In genomic region chr6:22351551-22351950, GRCm38 (mm10) we compare ENCODE assay signal across 21 mouse cellular contexts. TPM values are rescaled to one million over a fixed set of nuclear protein-coding genes. Genes with fewer than 3 reads are reported as not detected.
DNase-seq lines count a peak whose midpoint lies in the region; ATAC-seq and TF ChIP-seq lines count a peak whose summit lies in the region.
"Had no signal": no experiment of that assay in that cellular context is flagged by ENCODE, and none has a peak within 500 bp of the region (broad histone marks: within the 10 kb centered on the region; RNA-seq: fewer than 3 reads in every experiment).

No protein-coding gene starts in this region.

- H3K4me2 ChIP-seq in lung, postnatal 0 days (replicated peaks; ENCODE audit: low read depth, low read length), result no peak overlapping the region
- H3K4me2 ChIP-seq in CH12.LX (ENCODE audit: insufficient read depth, low read depth, poor library complexity, severe bottlenecking), result peak overlapping the region; percentile 57
- H3K4me2 ChIP-seq: hindbrain, embryonic 15.5 days; liver, embryonic 15.5 days; midbrain, embryonic 15.5 days; neural tube, embryonic 12.5 days had no signal

- TF ChIP-seq RAD21 in CH12.LX (IDR thresholded peaks at IDR 0.05; ENCODE audit: low read depth, low read length), result peak; percentile 15; the same call in 1 of the 2 replicates

- in situ Hi-C loops in CH12.LX (cut with MboI; ENCODE audit: low pct_ligation_motif_present, low pct_unique_long_range_greater_than_20kb, low sequenced_read_pairs), result no loop called here

- peaks cover 89% of the 10 kb centered on the region for H3K79me2 ChIP-seq in CH12.LX (replicated peaks; ENCODE audit: control insufficient read depth, extremely low read depth, insufficient read depth, poor library complexity, severe bottlenecking)

- H3K36me3 ChIP-seq in lung, postnatal 0 days (ENCODE audit: insufficient read depth, low read length), result no peaks in the 10 kb centered on the region
- H3K36me3 ChIP-seq in CH12.LX (replicated peaks in 1 of 2; ENCODE audit: control insufficient read depth in 1 of 2, insufficient read depth in 1 of 2, low read length in 1 of 2), result no peaks in the 10 kb centered on the region
- H3K36me3 ChIP-seq in small intestine, adult 2 months (ENCODE audit: control insufficient read depth, insufficient read depth, low read length), result no peaks in the 10 kb centered on the region
- H3K36me3 ChIP-seq: heart, embryonic 10.5 days; hindbrain, embryonic 15.5 days; liver, embryonic 15.5 days; midbrain, embryonic 15.5 days; neural tube, embryonic 12.5 days had no signal

- no peak for TF ChIP-seq CTCF in lung, postnatal 0 days (IDR thresholded peaks at IDR 0.05)
- no peak for TF ChIP-seq CTCF in CH12.LX (conservative IDR thresholded peaks at IDR 0.05 in 1 of 2, IDR thresholded peaks at IDR 0.05 in 1 of 2; ENCODE audit: low read depth in 2 of 2, low read length in 2 of 2)
- no peak for TF ChIP-seq CTCF in small intestine, adult 2 months (IDR thresholded peaks at IDR 0.05; ENCODE audit: extremely low read depth, insufficient read length, insufficient replicate concordance, low read depth, low read length)
- TF ChIP-seq CTCF in cerebellum, adult 2 months (IDR thresholded peaks at IDR 0.05; ENCODE audit: borderline replicate concordance, insufficient read depth, low read depth, low read length), result no peak

- H3K9me3 ChIP-seq in lung, postnatal 0 days (ENCODE audit: low read length), result no peaks in the 10 kb centered on the region
- no peaks in the 10 kb centered on the region for H3K9me3 ChIP-seq in CH12.LX (replicated peaks; ENCODE audit: low read length)
- H3K9me3 ChIP-seq: heart, embryonic 10.5 days; hindbrain, embryonic 15.5 days; liver, embryonic 15.5 days; midbrain, embryonic 15.5 days; neural tube, embryonic 12.5 days had no signal

- H3K4me3 ChIP-seq in lung, postnatal 0 days (ENCODE audit: low read depth, low read length), result no peak overlapping the region
- peak overlapping the region; percentile 14 to 99 (median 77) for H3K4me3 ChIP-seq in CH12.LX (replicated peaks in 1 of 3; ENCODE audit: low read depth in 2 of 3, low read length in 2 of 3, poor library complexity in 1 of 3)
- no peak overlapping the region for H3K4me3 ChIP-seq in small intestine, adult 2 months (ENCODE audit: low read depth, low read length)
- no peak overlapping the region for H3K4me3 ChIP-seq in cerebellum, adult 2 months (replicated peaks; ENCODE audit: insufficient read depth, low read depth, low read length)
- H3K4me3 ChIP-seq: heart, embryonic 10.5 days; hindbrain, embryonic 15.5 days; liver, embryonic 15.5 days; midbrain, embryonic 15.5 days; neural tube, embryonic 12.5 days had no signal

- TF ChIP-seq POLR2A in CH12.LX (IDR thresholded peaks at IDR 0.05; ENCODE audit: low read depth, low read length), result no peak
- TF ChIP-seq POLR2A in small intestine, adult 2 months (IDR thresholded peaks at IDR 0.05; ENCODE audit: low read depth, low read length), result no peak
- TF ChIP-seq POLR2A in cerebellum, adult 2 months (IDR thresholded peaks at IDR 0.05; ENCODE audit: borderline replicate concordance, insufficient read depth, low read length), result no peak

- H3K27ac ChIP-seq in lung, postnatal 0 days (ENCODE audit: low read length), result no peak overlapping the region
- peak overlapping the region; percentile 75 for H3K27ac ChIP-seq in CH12.LX (ENCODE audit: insufficient read depth, low read depth)
- peak overlapping the region; percentile 38; the same call in 1 of the 2 replicates for H3K27ac ChIP-seq in small intestine, adult 2 months (ENCODE audit: insufficient read depth, low read depth, low read length)
- no peak overlapping the region for H3K27ac ChIP-seq in cerebellum, adult 2 months (ENCODE audit: insufficient read depth, low read length)
- H3K27ac ChIP-seq: heart, embryonic 10.5 days; hindbrain, embryonic 15.5 days; liver, embryonic 15.5 days; midbrain, embryonic 15.5 days; neural tube, embryonic 12.5 days had no signal

- TF ChIP-seq EP300 in lung, postnatal 0 days (IDR thresholded peaks at IDR 0.05), result no peak
- peak; percentile 30; the same call in 1 of the 2 replicates for TF ChIP-seq EP300 in CH12.LX (IDR thresholded peaks at IDR 0.05; ENCODE audit: low read length)

- 66% methylated on average over 9 of the region's 9 CpGs for WGBS in lung, postnatal 0 days
- 40% methylated on average over 9 of the region's 9 CpGs for WGBS in small intestine, adult 2 months
- WGBS in cerebellum, adult 2 months, result 89% methylated on average over 9 of the region's 9 CpGs

- dilution Hi-C loops in CH12.LX (cut with MboI; ENCODE audit: extremely low pct_ligation_motif_present, extremely low pct_unique_long_range_greater_than_20kb, low sequenced_read_pairs), result no loop called here

- no peak for ATAC-seq in CD4-positive, CD25-positive, alpha-beta regulatory T cell, adult 4 months
- no peak for ATAC-seq in lung, postnatal 0 days
- ATAC-seq: forebrain, embryonic 14.5 days; midbrain, embryonic 15.5 days had no signal

- H3K4me1 ChIP-seq in lung, postnatal 0 days (ENCODE audit: insufficient read depth, low read depth, low read length), result peaks cover 3% of the 10 kb centered on the region; the same call in 1 of the 2 replicates
- H3K4me1 ChIP-seq in CH12.LX (ENCODE audit: control insufficient read depth in 1 of 2, insufficient read depth in 2 of 2), result peaks cover 0 to 45% of the 10 kb centered on the region in 2 experiments; a peak in 3 of 4 replicates
- peaks cover 11% of the 10 kb centered on the region for H3K4me1 ChIP-seq in small intestine, adult 2 months (ENCODE audit: control insufficient read depth, insufficient read depth, insufficient read length, low read length)
- H3K4me1 ChIP-seq in cerebellum, adult 2 months (ENCODE audit: control insufficient read depth, insufficient read depth, low read length), result no peaks in the 10 kb centered on the region
- H3K4me1 ChIP-seq: neural tube, embryonic 12.5 days had no signal

- DNase-seq in CD4-positive, CD25-positive, alpha-beta regulatory T cell, adult 2 months (ENCODE audit: low read depth, low spot score), result peak; percentile 51
- DNase-seq in lung, postnatal 0 days (ENCODE audit: low spot score), result peak; percentile 19
- DNase-seq in lung, postnatal 4 days, result no peak
- DNase-seq in CH12.LX (ENCODE audit: extremely low read depth), result no peak
- no peak for DNase-seq in cerebellum, adult 2 months
- no peak for DNase-seq in adrenal gland, postnatal 36 days
- DNase-seq: adrenal gland, postnatal 10 days; cerebellum, adult 9-11 months; embryo, embryonic 11 days; heart, postnatal 14 days; kidney, adult 2 months; kidney, postnatal 36 days; left cerebral cortex, postnatal 4 days had no signal

- H3K27me3 ChIP-seq in lung, postnatal 0 days (replicated peaks; ENCODE audit: insufficient read depth, low read length), result no peaks in the 10 kb centered on the region
- H3K27me3 ChIP-seq in CH12.LX (replicated peaks), result no peaks in the 10 kb centered on the region
- no peaks in the 10 kb centered on the region for H3K27me3 ChIP-seq in small intestine, adult 2 months (ENCODE audit: control insufficient read depth, insufficient read depth, low read length)
- H3K27me3 ChIP-seq in cerebellum, adult 2 months (ENCODE audit: control insufficient read depth, insufficient read depth, low read length), result no peaks in the 10 kb centered on the region
- H3K27me3 ChIP-seq: hindbrain, embryonic 15.5 days; liver, embryonic 15.5 days; midbrain, embryonic 15.5 days; neural tube, embryonic 12.5 days had no signal

- H3K9ac ChIP-seq in lung, postnatal 0 days (replicated peaks; ENCODE audit: low read depth), result no peak overlapping the region
- peak overlapping the region; percentile 91 for H3K9ac ChIP-seq in CH12.LX (ENCODE audit: insufficient read depth, low read depth)
- H3K9ac ChIP-seq: hindbrain, embryonic 15.5 days; liver, embryonic 15.5 days; midbrain, embryonic 15.5 days; neural tube, embryonic 12.5 days had no signal

TF ChIP-seq in CH12.LX, 34 proteins besides CTCF, POLR2A, EP300 and RAD21 (continues in another document):
- TF ChIP-seq JUN (IDR thresholded peaks at IDR 0.05; ENCODE audit: insufficient read depth, low read depth, low read length), result 0 out of 2 replicates have a peak, but pooled peaks have one; percentile 8
- TF ChIP-seq USF2 (conservative IDR thresholded peaks at IDR 0.05; ENCODE audit: low read depth, low read length), result no peak
- no peak for TF ChIP-seq KAT2A (IDR thresholded peaks at IDR 0.05; ENCODE audit: insufficient replicate concordance, low read length)
- no peak for TF ChIP-seq GABPA (IDR thresholded peaks at IDR 0.05; ENCODE audit: insufficient replicate concordance, low read depth, low read length)
- no peak for TF ChIP-seq SMC3 (IDR thresholded peaks at IDR 0.05; ENCODE audit: low read depth, low read length)
- 0 out of 2 replicates have a peak, but pooled peaks have one; percentile 5 for TF ChIP-seq MAFK (IDR thresholded peaks at IDR 0.05; ENCODE audit: insufficient replicate concordance, low read length)
- no peak for TF ChIP-seq RCOR1 (conservative IDR thresholded peaks at IDR 0.05; ENCODE audit: low read depth, low read length)
- no peak for TF ChIP-seq E2F4 (IDR thresholded peaks at IDR 0.05; ENCODE audit: insufficient replicate concordance, low read depth, low read length)
- no peak for TF ChIP-seq ZNF384 (IDR thresholded peaks at IDR 0.05; ENCODE audit: low read depth, low read length)
- TF ChIP-seq MYC (IDR thresholded peaks at IDR 0.05; ENCODE audit: low read depth, low read length), result no peak
- no peak for TF ChIP-seq MEF2A (IDR thresholded peaks at IDR 0.05; ENCODE audit: borderline replicate concordance, low read depth, low read length)
- no peak for TF ChIP-seq HCFC1 (IDR thresholded peaks at IDR 0.05; ENCODE audit: low read depth, low read length)
- no peak for TF ChIP-seq MAX (IDR thresholded peaks at IDR 0.05; ENCODE audit: low read length)
- TF ChIP-seq USF1 (IDR thresholded peaks at IDR 0.05; ENCODE audit: low read depth, low read length), result no peak
- TF ChIP-seq NELFE (IDR thresholded peaks at IDR 0.05; ENCODE audit: low read depth, low read length), result no peak
- no peak for TF ChIP-seq ZC3H11A (IDR thresholded peaks at IDR 0.05; ENCODE audit: low read depth, low read length)
- TF ChIP-seq POLR2AphosphoS2 (IDR thresholded peaks at IDR 0.05; ENCODE audit: low read depth, low read length), result no peak
- peak; percentile 37; the same call in 1 of the 2 replicates for TF ChIP-seq TCF12 (IDR thresholded peaks at IDR 0.05; ENCODE audit: low read depth, low read length)
- no peak for TF ChIP-seq UBTF (IDR thresholded peaks at IDR 0.05; ENCODE audit: low read depth, low read length)

RNA-seq across cellular contexts. Expression of gene Fam3c, which starts 4.5 kb away (rescaled TPM):
- polyA plus RNA-seq in CD4-positive, CD25-positive, alpha-beta regulatory T cell, adult 4 months (2017; shearing (Covaris generic)), result 100 to 1,000 TPM in 1 of 2 experiments, 10 to 100 TPM in 1; 99.1 to 129 TPM
- polyA plus RNA-seq in lung, postnatal 0 days (2015; fragmentation: Nextera tagmentation; extraction: Ambion mirVana), result 66.9 and 74.8 TPM in 2 replicates
- total RNA-seq in CH12.LX (2012; rRNA removed) (95.9 and 121 TPM in 2 replicates), CH12.LX (2014; rRNA removed) (61.9 and 68.4 TPM in 2 replicates)
- polyA plus RNA-seq in CH12.LX (2012; ENCODE audit: insufficient read length, low read depth), result 155 and 169 TPM in 2 replicates
- 1.4 and 4.3 TPM in 2 replicates for polyA plus RNA-seq in small intestine, adult 2 months (2012; rRNA removed)
- 19.1 and 22.9 TPM in 2 replicates for polyA plus RNA-seq in cerebellum, adult 2 months (2012; rRNA removed)
- 10 to 100 TPM; 45.8 to 51.6 TPM for total RNA-seq in adrenal gland, postnatal 36 days (2021)

Comparison
In these comparisons a context has a peak if more than half of its experiments do, and no peak if none do; other contexts are left out.
1. DNase-seq: peak in CD4-positive, CD25-positive, alpha-beta regulatory T cell, adult 2 months (single experiment) and lung, postnatal 0 days (single experiment); none in lung, postnatal 4 days (0 of 2), CH12.LX (single experiment), cerebellum, adult 2 months (0 of 2) and adrenal gland, postnatal 36 days (0 of 2).
2. H3K27ac ChIP-seq: peak in CH12.LX (single experiment) and small intestine, adult 2 months (single experiment); none in lung, postnatal 0 days (single experiment) and cerebellum, adult 2 months (single experiment).
3. H3K4me3 ChIP-seq: peak in CH12.LX (3 of 3); none in lung, postnatal 0 days (single experiment), small intestine, adult 2 months (single experiment) and cerebellum, adult 2 months (single experiment).